Mouse (Mus musculus) stomach, embryonic 16.5 days (tissue): ENCODE data around the gene Capn7. TPM values are rescaled to one million over a fixed set of nuclear protein-coding genes. Genes with fewer than 3 reads are reported as not detected.

Experiments
- ATAC-seq: fragments of 200-750 bp; cut with Nextera tagmentation; 2 replicates; pipeline ENCODE4 v1.8.0; 2017; ENCODE audit warnings: moderate number of reproducible peaks, moderate TSS enrichment; ENCODE audit not compliant: insufficient read depth, low FRiP score
- H3K27ac ChIP-seq: fragments of 300-500 bp; sonication (generic); 2 replicates; pipeline ENCODE4 v1.5.1; 2014; ENCODE audit warnings: low read length
- H3K27me3 ChIP-seq: fragments of 300-500 bp; sonication (generic); 2 replicates; pipeline ENCODE4 v1.6.1; 2014; ENCODE audit warnings: low read length, control low read depth, mixed read lengths; ENCODE audit not compliant: control insufficient read depth, insufficient read depth
- H3K36me3 ChIP-seq: fragments of 300-500 bp; sonication (generic); 2 replicates; pipeline ENCODE4 v1.6.1; 2014; ENCODE audit warnings: low read length; ENCODE audit not compliant: control insufficient read depth, insufficient read depth
- H3K4me1 ChIP-seq: fragments of 300-500 bp; sonication (generic); 2 replicates; pipeline ENCODE4 v1.6.1; 2014; ENCODE audit warnings: low read length, control low read depth, mixed read lengths; ENCODE audit not compliant: control insufficient read depth, insufficient read depth
- H3K4me2 ChIP-seq: fragments of 300-500 bp; sonication (generic); 2 replicates; pipeline ENCODE4 v1.6.1; 2014; ENCODE audit warnings: low read depth, low read length, mixed read lengths
- H3K4me3 ChIP-seq: fragments of 300-500 bp; sonication (generic); replicated peaks from 2 replicates; pipeline ENCODE4 v1.5.1; 2014; ENCODE audit warnings: mild to moderate bottlenecking, low read length
- H3K9ac ChIP-seq: fragments of 300-500 bp; sonication (generic); 2 replicates; pipeline ENCODE4 v1.6.1; 2014; ENCODE audit warnings: low read length
- H3K9me3 ChIP-seq: fragments of 300-500 bp; sonication (generic); replicated peaks from 2 replicates; pipeline ENCODE4 v1.6.1; 2016; ENCODE audit warnings: low read length, control low read depth; ENCODE audit not compliant: control insufficient read depth
- WGBS: fragments of 180-500 bp; shearing (Covaris S2); extraction: QIAGEN DNeasy Blood & Tissue Kit; methylation state at CpG from one replicate; pipeline ENCODE4 v1.1.7; 2014; 5-methylcytosine and 5-hydroxymethylcytosine counted together
- polyA plus RNA-seq: library from polyadenylated mRNA; unstranded; fragments of >200 nt; fragmentation: Nextera tagmentation; extraction: Ambion mirVana; gene quantifications from 2 replicates; pipeline ENCODE4 v1.2.1, GENCODE M21; 2015

The Capn7 gene
- polyA plus RNA-seq, 1 experiment from 2014 or later: 35.7 TPM

GRCm38 (mm10) chr14:31383470-31384050, 47.1 kb downstream of the Capn7 start:
- Histone ChIP-seq H3K9me3 (no peaks in the 10 kb centered on the region), H3K4me1 (peaks cover 15% of the 10 kb centered on the region), H3K27me3 (no peaks in the 10 kb centered on the region), H3K4me3 (no peak overlapping the region), H3K9ac (no peak overlapping the region), H3K27ac (no peak overlapping the region), H3K4me2 (no peak overlapping the region), H3K36me3 (no peaks in the 10 kb centered on the region)
- no peak for ATAC-seq
- WGBS: 83% methylated on average over 11 of the region's 11 CpGs

GRCm38 (mm10) chr14:31384366-31385323, 48.2 kb downstream of the Capn7 start:
- Histone ChIP-seq H3K9me3 (no peaks in the 10 kb centered on the region), H3K36me3 (no peaks in the 10 kb centered on the region), H3K27ac (peak overlapping the region; percentile 66; the same call in 1 of the 2 replicates), H3K4me2 (no peak overlapping the region), H3K4me3 (no peak overlapping the region), H3K9ac (no peak overlapping the region), H3K4me1 (peaks cover 15% of the 10 kb centered on the region), H3K27me3 (no peaks in the 10 kb centered on the region)
- 59% methylated on average over 13 of the region's 13 CpGs for WGBS
- no peak for ATAC-seq

GRCm38 (mm10) chr14:31385406-31385805, 49.0 kb downstream of the Capn7 start:
- ATAC-seq: no peak
- no peaks in the 10 kb centered on the region for H3K36me3 ChIP-seq
- no peaks in the 10 kb centered on the region for H3K27me3 ChIP-seq
- no peak overlapping the region for H3K4me3 ChIP-seq
- H3K9ac ChIP-seq: peak overlapping the region; percentile 24; the same call in 1 of the 2 replicates
- H3K27ac ChIP-seq: peak overlapping the region; percentile 66
- H3K4me2 ChIP-seq: no peak overlapping the region
- WGBS: 83% methylated on average over 5 of the region's 5 CpGs
- H3K9me3 ChIP-seq: no peaks in the 10 kb centered on the region
- H3K4me1 ChIP-seq: peaks cover 15% of the 10 kb centered on the region

- H3K4me3 ChIP-seq: no peak overlapping the region
- ATAC-seq: peak; percentile 75
- no peaks in the 10 kb centered on the region for H3K27me3 ChIP-seq
- peak overlapping the region; percentile 66 for H3K27ac ChIP-seq
- H3K4me2 ChIP-seq: no peak overlapping the region
- 43% methylated on average over 13 of the region's 13 CpGs for WGBS
- peak overlapping the region; percentile 32; the same call in 1 of the 2 replicates for H3K9ac ChIP-seq
- no peaks in the 10 kb centered on the region for H3K9me3 ChIP-seq
- peaks cover 15% of the 10 kb centered on the region for H3K4me1 ChIP-seq
- H3K36me3 ChIP-seq: no peaks in the 10 kb centered on the region
These were observed 49.7 kb downstream of the Capn7 start for GRCm38 (mm10) chr14:31385977-31386697.

GRCm38 (mm10) chr14:31387301-31387981, 51.0 kb downstream of the Capn7 start:
- Histone ChIP-seq H3K4me2 (no peak overlapping the region), H3K27ac (no peak overlapping the region), H3K36me3 (no peaks in the 10 kb centered on the region), H3K9me3 (no peaks in the 10 kb centered on the region), H3K4me3 (no peak overlapping the region), H3K4me1 (peaks cover 15% of the 10 kb centered on the region), H3K27me3 (no peaks in the 10 kb centered on the region), H3K9ac (no peak overlapping the region)
- 77% methylated on average over 11 of the region's 11 CpGs for WGBS
- ATAC-seq: no peak

GRCm38 (mm10) chr14:31388086-31388872, 51.8 kb downstream of the Capn7 start:
- H3K27me3 ChIP-seq: no peaks in the 10 kb centered on the region
- no peak overlapping the region for H3K9ac ChIP-seq
- H3K36me3 ChIP-seq: no peaks in the 10 kb centered on the region
- 0 out of 2 replicates have a peak overlapping the region, but pooled peaks have one; percentile 11 for H3K27ac ChIP-seq
- no peak overlapping the region for H3K4me2 ChIP-seq
- 67% methylated on average over 13 of the region's 13 CpGs for WGBS
- no peaks in the 10 kb centered on the region for H3K9me3 ChIP-seq
- H3K4me1 ChIP-seq: peaks cover 15% of the 10 kb centered on the region
- ATAC-seq: no peak
- H3K4me3 ChIP-seq: no peak overlapping the region

GRCm38 (mm10) chr14:31389421-31390147, 53.1 kb downstream of the Capn7 start:
- Histone ChIP-seq H3K9me3 (no peaks in the 10 kb centered on the region), H3K4me2 (no peak overlapping the region), H3K27me3 (no peaks in the 10 kb centered on the region), H3K27ac (no peak overlapping the region), H3K9ac (no peak overlapping the region), H3K4me1 (peaks cover 17% of the 10 kb centered on the region), H3K4me3 (no peak overlapping the region), H3K36me3 (no peaks in the 10 kb centered on the region)
- no peak for ATAC-seq
- 88% methylated on average over 8 of the region's 8 CpGs for WGBS

- WGBS: 74% methylated on average over 5 of the region's 5 CpGs
These were observed 55.9 kb downstream of the Capn7 start for GRCm38 (mm10) chr14:31392300-31392699.

More at GRCm38 (mm10) chr14:31392300-31392699, 55.9 kb downstream of the Capn7 start:
- Histone ChIP-seq H3K27me3 (no peaks in the 10 kb centered on the region), H3K4me3 (no peak overlapping the region), H3K9ac (no peak overlapping the region), H3K4me2 (no peak overlapping the region), H3K4me1 (peaks cover 5% of the 10 kb centered on the region), H3K27ac (no peak overlapping the region), H3K36me3 (no peaks in the 10 kb centered on the region), H3K9me3 (no peaks in the 10 kb centered on the region; the same call in 1 of the 2 replicates)
- ATAC-seq: no peak
